Mouse (Mus musculus) spleen, adult 18-20 months (tissue): Measurements from ENCODE around the gene Matn1.

ENCODE experiments used
- DNase-seq, 2 experiments: peaks; one replicate each; pipeline ENCODE4 v3.0.0; 2022; ENCODE audit warnings: mixed read lengths in 2 of 2

The Matn1 gene

DNA sequence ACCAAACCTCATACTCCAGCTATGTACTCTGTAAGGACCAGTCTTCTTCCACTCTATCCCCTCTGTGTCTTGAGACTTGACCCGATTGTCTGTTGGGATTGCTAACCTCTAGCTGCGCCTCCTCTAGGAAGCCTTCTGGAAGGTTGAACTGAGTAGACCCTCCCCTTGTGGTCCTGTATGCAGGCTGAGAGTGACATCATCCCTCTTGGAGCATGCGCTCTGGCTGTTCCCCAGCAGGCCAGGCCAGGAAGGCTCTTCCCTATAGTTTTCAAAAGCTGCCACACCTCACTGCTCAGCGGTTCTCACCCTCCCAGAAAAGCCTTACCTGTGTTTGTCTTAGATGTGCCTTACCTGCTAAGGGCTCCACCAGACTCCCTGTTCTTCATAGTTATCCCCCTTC lies 42.9 kb downstream of the Matn1 start:
- DNase-seq = no peak

DNA sequence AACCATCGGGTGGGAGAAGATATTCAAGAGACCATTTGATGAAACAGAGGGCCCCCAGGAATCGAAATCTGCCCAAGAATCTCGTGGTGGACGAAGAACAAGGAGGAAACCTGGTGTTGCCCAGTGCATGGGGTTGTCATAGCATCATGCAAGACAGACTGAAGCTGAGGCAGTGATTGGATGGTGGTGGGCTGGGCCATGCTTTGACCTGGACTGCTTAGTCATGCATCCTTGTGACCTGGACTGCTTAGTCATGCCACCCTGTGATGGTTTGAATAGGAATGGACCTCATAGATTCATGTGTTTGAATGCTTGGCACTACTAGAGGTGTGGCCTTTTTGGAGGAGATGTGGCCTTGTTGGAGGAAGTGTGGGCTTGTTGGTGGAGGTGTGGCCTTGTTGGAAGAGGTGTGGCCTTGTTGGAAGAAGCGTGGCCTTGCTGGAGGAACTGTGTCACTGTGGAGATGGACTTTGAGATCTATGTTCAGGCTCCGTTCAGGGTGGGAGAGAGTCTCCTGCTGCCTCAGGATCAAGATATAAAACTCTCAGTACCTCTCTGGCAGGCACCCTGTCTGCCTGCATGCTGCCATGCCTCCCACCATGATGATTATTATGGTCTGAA lies 44.1 kb downstream of the Matn1 start:
- no peak for DNase-seq

DNA sequence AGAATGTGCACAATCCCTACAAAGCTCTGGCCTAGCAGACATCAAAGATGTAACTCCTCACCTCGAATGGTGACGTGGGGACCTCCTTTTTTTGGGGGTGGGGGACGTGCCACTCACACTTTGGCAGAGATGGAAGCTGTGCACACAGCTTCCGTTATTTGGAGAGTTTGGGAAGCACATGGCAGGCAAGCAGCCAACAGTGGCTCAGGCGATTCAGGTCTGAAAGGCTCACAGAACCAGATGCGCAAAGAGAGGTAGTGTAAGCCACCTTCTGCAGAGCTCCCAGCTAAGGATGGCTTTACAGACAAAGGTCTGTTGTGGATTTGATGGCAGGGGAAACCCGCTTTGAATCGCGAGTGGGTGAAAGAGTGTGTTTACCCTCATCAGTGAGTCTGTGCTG lies 45.0 kb downstream of the Matn1 start:
- DNase-seq = no peak

GRCm38 (mm10) chr4:130990966-130991365 lies 46.8 kb downstream of the Matn1 start:
- no peak for DNase-seq

- DNase-seq = no peak
These were observed 50.4 kb downstream of the Matn1 start for GRCm38 (mm10) chr4:130994556-130994955.

GRCm38 (mm10) chr4:130999744-131000527 lies 55.8 kb downstream of the Matn1 start:
- no peak for DNase-seq

- DNase-seq = no peak
These were observed 56.5 kb downstream of the Matn1 start for GRCm38 (mm10) chr4:131000614-131001178.
